ENCODE assay signal across 10 mouse cellular contexts in the genomic region with DNA sequence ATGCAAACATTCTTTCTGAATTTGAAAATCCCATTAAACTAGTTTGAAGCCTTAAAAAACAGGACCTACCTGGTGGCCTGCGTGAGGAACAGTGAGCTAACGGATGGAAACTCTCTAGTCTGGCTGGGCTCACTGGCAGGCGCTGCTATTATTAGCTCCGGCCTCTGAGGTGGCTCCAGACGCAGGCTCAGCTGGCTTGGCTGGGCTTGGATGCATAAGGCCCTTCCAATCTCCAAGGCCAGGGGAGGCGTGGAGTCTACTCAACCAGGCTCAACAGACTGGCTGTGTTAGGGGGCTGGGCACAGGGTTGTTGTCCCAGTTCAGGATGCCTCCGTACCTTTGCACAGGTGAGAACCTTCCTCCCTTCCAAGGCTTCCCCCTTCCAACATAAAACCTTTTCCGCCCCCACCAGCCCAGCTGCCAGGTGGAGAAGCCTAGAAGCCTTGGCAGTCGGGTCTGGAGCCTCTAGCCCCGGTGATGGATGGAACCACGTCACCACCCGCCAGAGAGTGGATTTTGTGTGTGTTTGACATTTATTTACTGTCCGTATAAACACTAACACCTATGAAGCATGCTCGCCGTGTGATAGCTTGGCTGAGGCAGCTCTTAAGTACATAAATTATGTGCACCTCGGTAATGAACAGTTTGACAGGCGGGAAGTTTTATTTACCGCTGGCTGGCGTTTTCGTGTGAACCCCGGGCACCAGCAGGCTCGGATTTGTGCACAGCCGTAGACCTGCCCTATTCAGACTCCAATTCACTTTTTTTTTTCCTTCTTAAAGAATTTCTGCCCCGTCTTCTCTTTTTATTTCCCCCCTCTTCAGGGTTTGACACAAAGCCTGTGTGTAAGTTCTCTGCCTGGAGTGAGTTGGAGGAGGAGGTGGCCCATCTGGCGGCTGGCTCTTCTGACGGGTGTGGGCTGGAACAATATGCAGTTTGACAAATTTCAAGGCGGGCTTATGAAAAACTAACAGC. TPM values are rescaled to one million over a fixed set of nuclear protein-coding genes. Genes with fewer than 3 reads are reported as not detected.
A peak's percentile ranks its signal among the peaks of the same experiment; 100 is the strongest.
DNase-seq lines count a peak whose midpoint lies in the region; ATAC-seq and TF ChIP-seq lines count a peak whose summit lies in the region.
"Had no signal": no experiment of that assay in that cellular context is flagged by ENCODE, and none has a peak within 500 bp of the region (broad histone marks: within the 10 kb centered on the region; RNA-seq: fewer than 3 reads in every experiment).

No protein-coding gene starts in this region.

- 0 out of 2 replicates have a peak, but pooled peaks have one; percentile 11 for TF ChIP-seq EP300 in heart, adult 2 months (IDR thresholded peaks at IDR 0.05; ENCODE audit: insufficient read depth, low read depth, low read length)

- H3K4me2 ChIP-seq in kidney, embryonic 15.5 days, result peak overlapping the region; percentile 40
- H3K4me2 ChIP-seq in embryonic facial prominence, embryonic 13.5 days, result no peak overlapping the region
- H3K4me2 ChIP-seq in midbrain, embryonic 16.5 days (ENCODE audit: low read length), result no peak overlapping the region

- TF ChIP-seq POLR2A in heart, adult 2 months (IDR thresholded peaks at IDR 0.05; ENCODE audit: insufficient read depth, low read depth, low read length), result no peak

- H3K9ac ChIP-seq in kidney, embryonic 15.5 days, result no peak overlapping the region
- H3K9ac ChIP-seq in embryonic facial prominence, embryonic 13.5 days, result no peak overlapping the region
- no peak overlapping the region for H3K9ac ChIP-seq in heart, adult 2 months (ENCODE audit: low read depth, low read length)
- H3K9ac ChIP-seq in midbrain, embryonic 16.5 days (ENCODE audit: low read depth, low read length), result no peak overlapping the region

- ATAC-seq in kidney, embryonic 15.5 days (replicated peaks; ENCODE audit: low FRiP score), result peak; percentile 40; the same call in 1 of the 2 replicates
- ATAC-seq in embryonic facial prominence, embryonic 13.5 days (ENCODE audit: insufficient number of reproducible peaks, insufficient read depth, low FRiP score, low TSS enrichment, low read depth), result no peak
- no peak for ATAC-seq in midbrain, embryonic 16.5 days
- ATAC-seq: Patski had no signal

- no peak for DNase-seq in kidney, adult 9 months
- DNase-seq in heart, adult 2 months, result peak; percentile 45 to 67
- DNase-seq in left cerebral cortex, adult 18-20 months (ENCODE audit: low spot score in 2 of 2), result peak; percentile 43 to 74
- peak; percentile 71 for DNase-seq in skeletal muscle tissue, adult 2 months (ENCODE audit: low read depth, low spot score)
- DNase-seq in B cell, adult 2 months, result no peak

- H3K4me1 ChIP-seq in kidney, embryonic 15.5 days, result peaks cover 12% of the 10 kb centered on the region
- peaks cover 21% of the 10 kb centered on the region for H3K4me1 ChIP-seq in embryonic facial prominence, embryonic 13.5 days
- H3K4me1 ChIP-seq in heart, adult 2 months (ENCODE audit: control insufficient read depth, insufficient read depth, low read length), result peaks cover 3% of the 10 kb centered on the region; the same call in 1 of the 2 replicates
- H3K4me1 ChIP-seq in midbrain, embryonic 16.5 days (ENCODE audit: control insufficient read depth, insufficient read depth, low read length), result no peaks in the 10 kb centered on the region

- no peaks in the 10 kb centered on the region for H3K79me2 ChIP-seq in heart, adult 2 months (replicated peaks; ENCODE audit: control insufficient read depth, insufficient read depth, low read length)

- intact Hi-C loops in heart, adult 2 months (cut with DNase I), result no loop called here

- H3K4me3 ChIP-seq in kidney, embryonic 15.5 days (replicated peaks), result no peak overlapping the region
- no peak overlapping the region for H3K4me3 ChIP-seq in embryonic facial prominence, embryonic 13.5 days
- no peak overlapping the region for H3K4me3 ChIP-seq in heart, adult 2 months
- H3K4me3 ChIP-seq in midbrain, embryonic 16.5 days (ENCODE audit: low read depth, low read length), result no peak overlapping the region

- 26% methylated on average over 27 of the region's 27 CpGs for WGBS in kidney, embryonic 15.5 days
- 60% methylated on average over 27 of the region's 27 CpGs for WGBS in embryonic facial prominence, embryonic 13.5 days
- WGBS in heart, adult 2 months, result 58% methylated on average over 27 of the region's 27 CpGs
- WGBS in midbrain, embryonic 16.5 days, result 61% methylated on average over 27 of the region's 27 CpGs

- H3K36me3 ChIP-seq in kidney, embryonic 15.5 days, result no peaks in the 10 kb centered on the region
- no peaks in the 10 kb centered on the region for H3K36me3 ChIP-seq in embryonic facial prominence, embryonic 13.5 days
- no peaks in the 10 kb centered on the region for H3K36me3 ChIP-seq in heart, adult 2 months (ENCODE audit: control insufficient read depth, insufficient read depth, low read length)
- H3K36me3 ChIP-seq in midbrain, embryonic 16.5 days (ENCODE audit: control insufficient read depth, insufficient read depth, low read length), result no peaks in the 10 kb centered on the region

- H3K9me3 ChIP-seq in kidney, embryonic 15.5 days (replicated peaks), result 0 out of 2 replicates have a peak, but pooled peaks cover 4% of the 10 kb centered on the region
- H3K9me3 ChIP-seq in embryonic facial prominence, embryonic 13.5 days, result 0 out of 2 replicates have a peak, but pooled peaks cover 9% of the 10 kb centered on the region
- peaks cover 2% of the 10 kb centered on the region; the same call in 1 of the 2 replicates for H3K9me3 ChIP-seq in midbrain, embryonic 16.5 days (replicated peaks; ENCODE audit: control insufficient read depth, low read length, poor library complexity, severe bottlenecking)

- TF ChIP-seq CTCF in heart, adult 2 months (IDR thresholded peaks at IDR 0.05), result no peak

- H3K27ac ChIP-seq in kidney, embryonic 15.5 days, result no peak overlapping the region
- peak overlapping the region; percentile 22; the same call in 1 of the 2 replicates for H3K27ac ChIP-seq in embryonic facial prominence, embryonic 13.5 days
- no peak overlapping the region for H3K27ac ChIP-seq in heart, adult 2 months
- H3K27ac ChIP-seq in midbrain, embryonic 16.5 days (ENCODE audit: low read length), result no peak overlapping the region

- peaks cover 24% of the 10 kb centered on the region for H3K27me3 ChIP-seq in kidney, embryonic 15.5 days
- H3K27me3 ChIP-seq in embryonic facial prominence, embryonic 13.5 days, result peaks cover 13% of the 10 kb centered on the region
- no peaks in the 10 kb centered on the region for H3K27me3 ChIP-seq in heart, adult 2 months (ENCODE audit: control insufficient read depth, insufficient read depth, low read length)
- H3K27me3 ChIP-seq in midbrain, embryonic 16.5 days (ENCODE audit: control insufficient read depth, insufficient read depth, low read depth, low read length), result no peaks in the 10 kb centered on the region

RNA-seq across cellular contexts. Expression of a gene that starts 31.6 kb away (rescaled TPM):
- 0.10 and 0.12 TPM in 2 replicates for polyA plus RNA-seq in kidney, embryonic 15.5 days (2015; fragmentation: Nextera tagmentation; extraction: Ambion mirVana)
- polyA plus RNA-seq in embryonic facial prominence, embryonic 13.5 days (2015; fragmentation: Nextera tagmentation; extraction: Ambion mirVana), result 14.5 and 15.1 TPM in 2 replicates
- not detected for total RNA-seq in heart, adult 2 months (2021)
- polyA plus RNA-seq in heart, adult 2 months (2012; rRNA removed), result 0.14 TPM in 1 of 2 replicates, not detected in the other
- not detected for total RNA-seq in left cerebral cortex, adult 18-20 months (2021)
- polyA plus RNA-seq in midbrain, embryonic 16.5 days (2015; fragmentation: Nextera tagmentation; extraction: Ambion mirVana), result not detected in 2 replicates
- total RNA-seq: hematopoietic stem cell, adult 5-6 weeks had no signal
- polyA plus RNA-seq: Patski had no signal

Comparison
In these comparisons a context has a peak if more than half of its experiments do, and no peak if none do; other contexts are left out.
1. DNase-seq: peak in heart, adult 2 months (2 of 2), left cerebral cortex, adult 18-20 months (2 of 2) and skeletal muscle tissue, adult 2 months (single experiment); none in kidney, adult 9 months (single experiment) and B cell, adult 2 months (0 of 2).
2. RNA of a gene that starts 31.6 kb away (polyA plus RNA-seq): 14.5 to 15.1 TPM in embryonic facial prominence, embryonic 13.5 days; 0.14 TPM in heart, adult 2 months, 0.10 to 0.12 TPM in kidney, embryonic 15.5 days and not detected in midbrain, embryonic 16.5 days; every median in the first group is over 10 times any median in the second.